Mouse (Mus musculus): ENCODE measurements around the gene Ktn1. TPM values are rescaled to one million over a fixed set of nuclear protein-coding genes. Genes with fewer than 3 reads are reported as not detected.
A peak's percentile ranks its signal among the peaks of the same experiment; 100 is the strongest.

Gene Ktn1
- polyA plus RNA-seq, 1 experiment from 2014 or later = 69.0 TPM

DNA sequence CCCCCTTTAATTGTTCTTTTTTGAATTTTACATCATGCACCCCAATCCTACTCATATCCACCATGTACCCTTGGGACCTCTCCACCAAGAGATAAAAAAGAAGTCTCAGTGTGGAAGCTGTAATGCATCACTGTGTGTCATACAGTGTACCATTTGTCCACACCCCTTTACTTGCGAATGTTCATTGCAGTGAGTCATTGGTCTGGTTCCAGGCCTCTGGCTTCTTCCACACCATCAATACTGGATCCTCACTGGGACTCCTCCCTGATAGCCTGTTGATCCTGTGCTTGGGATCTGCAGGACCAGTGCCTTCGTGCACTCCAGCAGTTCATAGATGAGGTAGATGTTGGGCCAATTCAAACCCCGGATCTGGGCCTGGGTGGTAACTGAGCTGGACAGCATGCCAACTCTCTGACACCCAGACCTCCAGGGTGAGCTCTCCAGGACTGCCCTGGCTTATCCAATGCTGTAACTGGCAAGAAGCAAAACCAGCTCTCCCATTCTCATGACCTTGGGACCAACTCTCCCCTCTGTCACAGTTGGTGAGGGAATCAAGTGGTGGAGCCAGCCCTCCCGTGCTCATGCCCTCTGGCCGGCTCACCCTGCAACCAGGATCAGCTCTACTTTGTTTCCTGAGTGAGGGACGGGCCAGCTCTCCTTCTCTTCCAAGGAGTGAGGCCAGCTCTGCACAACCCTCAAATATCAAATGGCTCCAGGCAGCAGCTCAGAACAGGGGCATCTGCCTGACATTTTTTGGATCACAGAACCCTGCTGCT lies 128.2 kb downstream of the Ktn1 start:
- no peak overlapping the region for H3K4me2 ChIP-seq (ENCODE audit: low read length)
- no peak for TF ChIP-seq CTCF (IDR thresholded peaks at IDR 0.05; ENCODE audit: low read depth)
- H3K36me3 ChIP-seq (ENCODE audit: insufficient read depth, low read length) = no peaks in the 10 kb centered on the region
- no peaks in the 10 kb centered on the region for H3K9me3 ChIP-seq (replicated peaks; ENCODE audit: low read length)
- no peaks in the 10 kb centered on the region for H3K27me3 ChIP-seq (ENCODE audit: insufficient read depth, low read length)
- no peak overlapping the region for H3K9ac ChIP-seq (ENCODE audit: low read depth, low read length)
- H3K4me3 ChIP-seq (replicated peaks; ENCODE audit: low read depth, low read length) = no peak overlapping the region
- DNase-seq (ENCODE audit: low spot score) = no peak
- WGBS = 59% methylated on average over 6 of the region's 6 CpGs
- H3K27ac ChIP-seq = no peak overlapping the region
- no peak for ATAC-seq (replicated peaks; ENCODE audit: low FRiP score, low read depth)
- H3K4me1 ChIP-seq (replicated peaks; ENCODE audit: insufficient read depth, low read length) = no peaks in the 10 kb centered on the region

GRCm38 (mm10) chr14:47786112-47786511 lies 137.9 kb downstream of the Ktn1 start:
- no peaks in the 10 kb centered on the region for H3K27me3 ChIP-seq (ENCODE audit: insufficient read depth, low read length)
- ATAC-seq (replicated peaks; ENCODE audit: low FRiP score, low read depth) (no peak), DNase-seq (ENCODE audit: low spot score) (peak; percentile 31)
- H3K9me3 ChIP-seq (replicated peaks; ENCODE audit: low read length) = no peaks in the 10 kb centered on the region
- H3K27ac ChIP-seq = no peak overlapping the region
- no peak for TF ChIP-seq CTCF (IDR thresholded peaks at IDR 0.05; ENCODE audit: low read depth)
- H3K9ac ChIP-seq (ENCODE audit: low read depth, low read length) = no peak overlapping the region
- H3K4me3 ChIP-seq (replicated peaks; ENCODE audit: low read depth, low read length) = no peak overlapping the region
- H3K4me1 ChIP-seq (replicated peaks; ENCODE audit: insufficient read depth, low read length) = no peaks in the 10 kb centered on the region
- no peaks in the 10 kb centered on the region for H3K36me3 ChIP-seq (ENCODE audit: insufficient read depth, low read length)
- no peak overlapping the region for H3K4me2 ChIP-seq (ENCODE audit: low read length)
- WGBS = 9% methylated on average over 4 of the region's 4 CpGs

Other genes starting within 250 kb of the Ktn1 start
- 12.1 and 16.8 TPM in 2 replicates for gene Dlgap5, start 230.0 kb upstream of the Ktn1 start, polyA plus RNA-seq (2015; fragmentation: Nextera tagmentation; extraction: Ambion mirVana)
- 18.9 and 21.1 TPM in 2 replicates for gene Fbxo34, start 198.0 kb upstream of the Ktn1 start, polyA plus RNA-seq (2015; fragmentation: Nextera tagmentation; extraction: Ambion mirVana)
- gene Atg14, start 77.8 kb upstream of the Ktn1 start, polyA plus RNA-seq (2015; fragmentation: Nextera tagmentation; extraction: Ambion mirVana) = 13.8 and 13.9 TPM in 2 replicates